Mouse (Mus musculus) urinary bladder, adult 18-20 months (tissue): ENCODE measurements around the gene Ptcd2.

Experiments
- DNase-seq, 2 experiments: peaks; one replicate each; pipeline ENCODE4 v3.0.0; 2022; ENCODE audit warnings: low spot score in 2 of 2, mixed read lengths in 2 of 2

Ptcd2 gene

DNA sequence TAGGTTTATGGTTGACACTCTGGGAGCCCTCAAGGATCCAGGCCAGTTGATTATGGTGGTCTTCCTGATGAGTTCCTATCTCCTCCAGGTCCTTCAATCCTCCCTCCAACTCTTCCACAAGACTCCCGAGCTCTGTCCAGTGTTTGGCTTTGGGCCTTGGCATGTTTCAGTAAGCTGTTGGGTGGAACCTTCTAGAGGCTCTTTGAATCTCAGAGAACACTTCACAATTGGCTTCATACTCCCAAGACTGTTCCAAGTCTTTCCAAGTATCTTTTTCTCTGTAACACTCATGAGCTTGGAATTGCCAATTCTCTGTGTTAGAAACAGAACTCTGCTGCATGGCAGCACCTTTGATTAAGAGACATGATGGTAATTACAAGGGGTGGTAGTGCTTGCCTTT is 39.3 kb downstream of the Ptcd2 start:
- DNase-seq = peak in 1 of 2 experiments; percentile 30

- DNase-seq = no peak
Measured at GRCm38 (mm10) chr13:99304365-99304764, 40.1 kb downstream of the Ptcd2 start.

DNA sequence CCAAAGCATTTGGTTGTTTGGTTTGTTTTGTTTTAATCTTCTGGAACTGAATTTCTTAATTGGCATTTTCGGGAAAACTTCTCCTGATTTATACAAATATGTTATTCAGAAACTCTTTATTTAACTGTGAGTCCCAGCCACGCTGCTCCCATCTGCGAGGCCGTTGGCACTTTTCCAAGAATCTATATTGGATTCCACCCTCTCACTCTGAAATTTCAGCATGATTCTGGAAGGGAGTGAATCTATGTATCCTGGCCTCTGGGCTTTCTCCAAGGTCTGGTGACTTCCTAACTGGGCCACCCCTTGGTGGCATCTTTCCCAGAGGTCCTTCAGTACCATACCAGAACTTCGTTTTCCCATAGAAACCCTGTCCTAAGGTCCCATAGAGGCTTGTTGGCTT is 40.7 kb downstream of the Ptcd2 start:
- DNase-seq = no peak

DNA sequence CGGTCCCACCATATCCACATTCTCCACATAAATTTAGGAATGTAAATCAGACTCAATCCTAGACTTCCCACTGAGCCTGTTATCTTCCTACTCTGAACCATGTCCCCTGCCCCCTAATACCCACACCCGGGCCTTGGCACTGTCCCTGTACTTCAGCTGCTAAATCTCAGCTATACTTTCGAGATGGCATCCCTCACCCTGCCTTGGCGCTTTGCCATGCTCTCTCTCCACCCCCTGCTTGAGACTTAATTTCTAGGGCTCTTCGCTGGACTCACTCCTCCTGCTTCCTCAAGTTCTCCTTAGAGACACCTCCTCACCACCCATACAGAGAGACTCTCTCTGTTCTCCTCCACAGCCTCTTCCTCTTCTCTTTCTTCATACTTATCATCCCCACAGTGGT is 44.6 kb downstream of the Ptcd2 start:
- no peak for DNase-seq

DNA sequence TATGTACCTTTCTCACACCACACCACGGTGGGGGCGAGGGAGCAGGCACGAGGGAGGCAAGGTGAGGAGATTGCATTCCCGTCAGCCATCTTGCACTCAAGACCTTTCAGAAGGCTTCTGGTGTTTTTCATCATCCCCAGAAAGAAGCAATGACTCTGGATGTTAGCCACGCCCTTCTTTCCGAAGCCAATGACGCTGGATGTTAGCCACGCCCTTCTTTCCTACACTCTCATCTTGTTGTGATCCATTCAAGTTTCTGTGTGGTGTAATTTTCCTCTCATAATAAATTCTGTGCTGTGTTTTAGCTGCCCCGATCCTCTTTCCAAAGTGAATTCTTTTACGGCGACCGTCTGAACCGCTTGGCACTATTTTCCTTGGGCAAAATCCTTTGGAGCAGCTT is 50.3 kb downstream of the Ptcd2 start:
- no peak for DNase-seq

DNA sequence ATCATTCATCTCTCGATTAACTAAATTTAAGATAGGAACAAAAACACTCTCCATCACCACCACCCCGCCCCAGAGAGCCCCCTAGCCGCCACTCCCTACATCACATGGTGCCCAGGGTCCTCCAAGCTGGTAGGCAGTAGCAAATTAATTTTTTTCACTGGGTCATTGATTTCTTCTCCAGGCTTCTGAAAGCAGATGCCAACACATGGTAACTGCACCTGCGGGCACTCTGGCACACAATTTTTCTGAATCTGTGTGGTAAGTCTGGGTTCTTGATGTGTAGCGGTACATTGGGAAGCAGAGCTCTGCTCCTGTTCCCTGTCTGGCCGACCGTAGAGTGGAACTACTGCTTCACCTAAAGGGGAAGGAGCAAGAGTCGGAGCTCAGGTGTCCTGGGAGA is 53.7 kb downstream of the Ptcd2 start:
- no peak for DNase-seq

GRCm38 (mm10) chr13:99287786-99288185 is 56.7 kb downstream of the Ptcd2 start:
- no peak for DNase-seq

DNA sequence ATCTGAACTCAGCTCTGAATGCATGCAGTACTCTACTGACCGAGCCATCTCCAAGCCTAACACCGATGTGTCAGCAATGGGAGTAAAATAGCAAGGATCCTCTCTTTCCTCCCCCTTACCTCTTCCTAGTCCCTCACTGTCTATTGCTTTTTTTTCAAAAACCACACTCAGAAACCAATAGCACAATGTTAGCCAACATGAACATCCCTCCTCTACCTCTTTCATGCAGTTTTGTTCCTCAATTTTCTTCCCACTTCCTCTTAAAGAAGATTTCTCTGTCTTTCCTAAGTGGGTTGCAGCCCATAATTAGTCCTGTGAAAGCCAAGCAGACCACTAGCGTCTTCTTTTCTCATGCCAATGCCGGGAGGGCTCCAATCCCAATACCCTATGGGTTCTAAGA is 57.3 kb downstream of the Ptcd2 start:
- no peak for DNase-seq

GRCm38 (mm10) chr13:99285241-99285640 is 59.3 kb downstream of the Ptcd2 start:
- no peak for DNase-seq

DNA sequence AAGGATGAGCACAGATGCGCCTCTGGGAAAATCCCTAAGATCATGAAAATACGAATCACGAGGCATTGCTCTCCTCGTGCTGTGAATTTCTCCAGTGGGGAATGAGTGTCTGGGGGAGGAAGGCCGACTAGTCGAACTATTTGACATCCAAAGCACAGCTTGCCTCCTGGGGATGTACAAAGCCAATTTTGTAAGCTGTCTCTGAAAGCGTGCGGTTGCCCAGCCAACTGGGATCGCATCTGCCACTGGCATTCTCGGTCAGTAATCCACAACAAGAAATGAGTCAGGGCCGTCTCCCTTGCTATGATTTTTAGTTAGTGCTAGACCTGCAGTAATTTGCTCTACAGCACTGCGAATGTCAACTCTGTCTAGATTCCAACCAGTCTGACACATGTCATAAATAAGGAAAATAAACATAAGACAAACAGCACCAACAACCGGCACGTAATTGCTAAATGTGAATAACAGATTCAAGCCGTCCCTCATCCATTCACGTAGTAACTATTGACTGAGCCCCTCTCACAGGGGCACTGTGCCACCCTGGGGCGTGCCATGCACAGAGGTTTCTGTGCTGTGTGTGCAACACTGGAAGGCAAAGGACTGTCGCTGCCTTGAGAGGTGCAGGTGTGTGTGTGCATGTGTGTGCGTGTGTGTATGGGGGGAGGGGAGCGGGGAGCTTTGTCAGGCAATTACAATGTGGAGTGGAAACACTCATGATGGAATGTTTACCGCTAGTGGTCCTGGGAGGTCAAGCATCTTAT is 59.9 kb downstream of the Ptcd2 start:
- no peak for DNase-seq

DNA sequence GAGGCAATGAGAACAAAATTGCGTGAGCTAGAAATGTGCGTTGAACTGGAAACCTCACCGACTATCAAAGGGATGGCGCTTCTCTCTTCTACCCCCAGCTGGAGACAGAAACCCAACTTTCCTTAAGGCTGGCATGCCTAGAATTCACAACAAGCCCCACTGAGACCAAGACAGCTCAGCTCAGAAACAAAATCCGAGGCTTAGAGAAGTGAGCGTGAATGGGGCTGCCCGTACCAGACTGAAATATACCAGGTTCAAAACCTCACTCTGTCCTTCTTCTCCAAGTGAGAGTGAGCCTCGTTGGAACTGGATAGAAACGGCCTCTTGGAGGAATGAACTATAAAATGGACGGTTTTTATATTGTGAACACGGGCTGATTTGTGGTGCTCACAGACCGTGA is 60.6 kb downstream of the Ptcd2 start:
- DNase-seq = no peak

DNA sequence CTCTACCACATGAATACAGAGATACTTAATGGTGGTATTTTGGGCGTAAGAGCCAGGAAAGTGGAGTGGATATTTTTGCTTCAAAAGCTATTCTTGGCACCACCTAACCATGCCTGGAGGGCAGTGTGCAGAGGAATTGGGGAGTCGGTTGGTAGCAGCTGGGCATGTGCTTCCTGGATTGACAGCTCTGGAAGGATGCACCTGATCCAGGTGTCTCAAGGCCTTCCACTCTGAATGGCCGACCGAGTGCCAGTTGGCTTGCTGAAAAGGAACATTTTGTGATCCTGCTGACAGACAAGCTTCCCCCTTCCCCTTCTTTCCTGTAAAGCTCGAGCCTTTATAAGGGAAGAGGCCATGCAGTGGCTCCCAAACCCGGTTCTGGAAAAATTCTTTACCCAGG is 61.5 kb downstream of the Ptcd2 start:
- no peak for DNase-seq

DNA sequence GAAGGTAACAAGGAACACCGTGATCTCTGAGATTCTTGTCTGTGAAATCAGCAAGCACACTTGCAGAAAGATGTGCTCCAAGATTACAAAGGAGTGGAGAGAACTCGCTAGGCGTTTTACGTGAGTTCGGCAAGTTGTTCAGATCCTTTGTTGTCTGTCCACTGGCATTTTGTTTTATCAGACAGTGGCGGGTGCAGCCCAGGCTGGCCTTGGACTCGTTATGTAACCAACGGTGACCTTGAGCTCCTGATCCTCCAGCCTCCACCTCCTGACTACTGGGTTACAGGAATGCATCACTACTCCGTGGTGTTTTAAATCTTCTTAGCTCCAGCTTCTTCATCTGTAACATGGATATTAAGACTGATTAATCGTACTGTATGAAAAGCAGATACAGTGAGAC is 65.2 kb downstream of the Ptcd2 start:
- DNase-seq = no peak

DNA sequence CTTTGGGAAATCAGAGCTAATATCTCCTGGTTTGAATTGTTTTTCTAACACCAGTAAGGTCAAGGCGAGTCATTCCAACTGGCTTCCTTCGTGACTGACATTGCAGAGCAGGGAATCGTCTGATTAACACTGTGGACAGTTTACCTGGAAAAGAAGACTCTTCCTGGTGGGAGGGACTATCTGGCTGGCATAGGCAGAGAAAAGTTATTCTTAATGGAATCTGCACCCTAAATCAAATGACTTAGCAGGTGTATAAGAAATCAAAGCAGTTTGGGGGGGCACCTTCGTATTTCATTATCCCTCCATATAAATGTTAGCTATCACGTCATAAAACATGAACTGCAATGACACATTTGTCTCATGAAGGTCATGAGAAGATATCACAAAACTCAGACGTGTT is 66.0 kb downstream of the Ptcd2 start:
- no peak for DNase-seq

GRCm38 (mm10) chr13:99277521-99277920 is 67.0 kb downstream of the Ptcd2 start:
- no peak for DNase-seq

GRCm38 (mm10) chr13:99272046-99272445 is 72.5 kb downstream of the Ptcd2 start:
- no peak for DNase-seq
